ENCODE assay signal across 26 mouse cellular contexts in genomic region chr3:100364706-100365105, GRCm38 (mm10).
A peak's percentile ranks its signal among the peaks of the same experiment; 100 is the strongest.
DNase-seq lines count a peak whose midpoint lies in the region; ATAC-seq and TF ChIP-seq lines count a peak whose summit lies in the region.
"Had no signal": no experiment of that assay in that cellular context is flagged by ENCODE, and none has a peak within 500 bp of the region (broad histone marks: within the 10 kb centered on the region; RNA-seq: fewer than 3 reads in every experiment).

No protein-coding gene starts in this region.

- peaks cover 10% of the 10 kb centered on the region for H3K4me1 ChIP-seq in limb, embryonic 13.5 days
- H3K4me1 ChIP-seq: embryonic facial prominence, embryonic 10.5 days; forebrain, embryonic 15.5 days; heart, embryonic 15.5 days; hindbrain, embryonic 13.5 days; midbrain, embryonic 15.5 days; neural tube, embryonic 13.5 days had no signal

- ATAC-seq in limb, embryonic 13.5 days (ENCODE audit: low FRiP score, low read depth): no peak
- ATAC-seq: forebrain, embryonic 15.5 days; midbrain, embryonic 15.5 days had no signal

- H3K27ac ChIP-seq in left cerebral cortex, adult 2 months: peak overlapping the region; percentile 64; the same call in 1 of the 2 replicates
- peak overlapping the region; percentile 33; the same call in 1 of the 2 replicates for H3K27ac ChIP-seq in limb, embryonic 13.5 days
- H3K27ac ChIP-seq: embryonic facial prominence, embryonic 10.5 days; forebrain, embryonic 15.5 days; heart, embryonic 15.5 days; hindbrain, embryonic 13.5 days; liver, embryonic 14.5 days; midbrain, embryonic 15.5 days; neural tube, embryonic 13.5 days had no signal

- peak; percentile 22 to 47 for DNase-seq in frontal cortex, adult 2 months (ENCODE audit: extremely low spot score in 1 of 2, low spot score in 1 of 2)
- DNase-seq in frontal cortex, postnatal 14 days (ENCODE audit: low spot score in 2 of 2): no peak
- no peak for DNase-seq in left cerebral cortex, adult 2 months (ENCODE audit: extremely low spot score in 1 of 2, low spot score in 2 of 2)
- no peak for DNase-seq in left cerebral cortex, postnatal 4 days
- DNase-seq in brain, adult 2 months (ENCODE audit: low read depth, low spot score): peak; percentile 59
- no peak for DNase-seq in urinary bladder, postnatal 4 days (ENCODE audit: low spot score in 2 of 2)
- DNase-seq: adrenal gland, postnatal 14 days; cerebellum, adult 9-10 months; heart, postnatal 36 days; kidney, adult 11 months; kidney, postnatal 10 days; layer of hippocampus, postnatal 36 days; lung, embryonic 14.5 days; lung, postnatal 36 days; thymus, postnatal 25 days had no signal

- no peak overlapping the region for H3K9ac ChIP-seq in limb, embryonic 13.5 days
- H3K9ac ChIP-seq: forebrain, embryonic 15.5 days; heart, embryonic 15.5 days; hindbrain, embryonic 13.5 days; limb, embryonic 15.5 days; liver, embryonic 14.5 days; lung, embryonic 14.5 days; midbrain, embryonic 15.5 days; neural tube, embryonic 13.5 days had no signal

- H3K4me2 ChIP-seq in limb, embryonic 13.5 days (replicated peaks): no peak overlapping the region
- H3K4me2 ChIP-seq: forebrain, embryonic 15.5 days; heart, embryonic 15.5 days; hindbrain, embryonic 13.5 days; limb, embryonic 15.5 days; lung, embryonic 14.5 days; midbrain, embryonic 15.5 days; neural tube, embryonic 13.5 days had no signal

- TF ChIP-seq CTCF in left cerebral cortex, adult 2 months (IDR thresholded peaks at IDR 0.05): no peak

- H3K36me3 ChIP-seq in limb, embryonic 13.5 days: no peaks in the 10 kb centered on the region
- H3K36me3 ChIP-seq: embryonic facial prominence, embryonic 10.5 days; forebrain, embryonic 15.5 days; heart, embryonic 15.5 days; hindbrain, embryonic 13.5 days; limb, embryonic 15.5 days; midbrain, embryonic 15.5 days; neural tube, embryonic 13.5 days had no signal

- intact Hi-C loops in left cerebral cortex, adult 2 months (cut with DNase I): loop anchor here (2.0 kb wide), 1 partner anchor 56 kb away; no protein-coding TSS in a partner anchor
- intact Hi-C loops in left cerebral cortex, postnatal 4 days (cut with DNase I): no loop called here

- H3K27me3 ChIP-seq in limb, embryonic 13.5 days: no peaks in the 10 kb centered on the region
- H3K27me3 ChIP-seq: forebrain, embryonic 15.5 days; heart, embryonic 15.5 days; hindbrain, embryonic 13.5 days; limb, embryonic 15.5 days; midbrain, embryonic 15.5 days; neural tube, embryonic 13.5 days had no signal

- H3K4me3 ChIP-seq in left cerebral cortex, adult 2 months: no peak overlapping the region
- H3K4me3 ChIP-seq in limb, embryonic 13.5 days: no peak overlapping the region
- H3K4me3 ChIP-seq: embryonic facial prominence, embryonic 10.5 days; forebrain, embryonic 15.5 days; heart, embryonic 15.5 days; hindbrain, embryonic 13.5 days; limb, embryonic 15.5 days; megakaryocyte, embryonic 14.5 days; midbrain, embryonic 15.5 days; myocyte; neural tube, embryonic 13.5 days had no signal

- WGBS in limb, embryonic 13.5 days: 42% methylated on average over 2 of the region's 2 CpGs

- H3K9me3 ChIP-seq in limb, embryonic 13.5 days: no peaks in the 10 kb centered on the region
- H3K9me3 ChIP-seq: embryonic facial prominence, embryonic 10.5 days; forebrain, embryonic 15.5 days; heart, embryonic 15.5 days; hindbrain, embryonic 13.5 days; limb, embryonic 15.5 days; midbrain, embryonic 15.5 days; neural tube, embryonic 13.5 days had no signal

Comparison
In these comparisons a context has a peak if more than half of its experiments do, and no peak if none do; other contexts are left out.
1. DNase-seq: peak in frontal cortex, adult 2 months (2 of 2) and brain, adult 2 months (single experiment); none in frontal cortex, postnatal 14 days (0 of 2), left cerebral cortex, adult 2 months (0 of 2), left cerebral cortex, postnatal 4 days (single experiment) and urinary bladder, postnatal 4 days (0 of 2).